Mouse (Mus musculus) stomach, adult 2 months (tissue): Measurements from ENCODE around the gene Pcp4. TPM values are rescaled to one million over a fixed set of nuclear protein-coding genes. Genes with fewer than 3 reads are reported as not detected.

Experiments
- polyA plus RNA-seq: library from polyadenylated mRNA; depleted of rRNA; stranded (reverse); fragments of >200 nt; gene quantifications from 2 replicates; pipeline ENCODE4 v1.2.3, GENCODE M21; 2012; rRNA removed

Pcp4 gene
- polyA plus RNA-seq: 0.22 TPM in 2 replicates

GRCm38 (mm10) chr16:96467445-96467844, at the start of gene Pcp4:
Gene Pcp4 (plus strand): TSS chr16:96467606.

DNA sequence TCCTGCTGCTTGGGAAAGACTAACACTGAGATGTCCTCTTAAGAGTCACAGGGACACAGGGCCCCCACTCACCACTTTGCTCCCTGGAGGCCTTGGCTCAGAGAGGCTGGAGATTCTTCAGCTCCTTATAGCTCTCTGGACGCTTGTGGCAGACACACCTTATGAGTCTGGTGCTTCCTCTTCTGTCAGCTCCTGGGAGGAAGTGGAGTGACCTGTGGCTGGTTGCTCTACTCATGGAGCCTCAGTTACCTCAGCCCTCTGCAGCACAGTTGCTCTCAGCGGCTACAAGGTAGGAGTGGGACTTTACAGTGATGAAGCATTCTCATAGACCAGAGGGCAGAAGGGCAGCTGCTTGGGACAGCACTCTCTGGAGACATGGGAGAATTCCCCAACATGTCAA, 23.9 kb upstream of the Pcp4 start, which contains the start of gene Itgb2l:
TSS of gene Itgb2l (minus strand) at position 152 of the 400 bp plus-strand sequence.

Other genes with a start within 250 kb of the Pcp4 start
- gene B3galt5, start 231.8 kb upstream of the Pcp4 start, polyA plus RNA-seq: 1.5 and 1.7 TPM in 2 replicates
- 0.03 and 0.04 TPM in 2 replicates for gene Itgb2l, start 24.0 kb upstream of the Pcp4 start, polyA plus RNA-seq